Mouse (Mus musculus) natural killer cell, adult 2 months (primary cell): ENCODE data around the gene Rbl2.

Experiments
- DNase-seq, 2 experiments: peaks; one replicate each; pipeline ENCODE4 v3.0.0; 2022; ENCODE audit warnings: low spot score in 2 of 2

The Rbl2 gene

GRCm38 (mm10) chr8:91170152-91170551 is 100.3 kb downstream of the Rbl2 start:
- no peak for DNase-seq

DNA sequence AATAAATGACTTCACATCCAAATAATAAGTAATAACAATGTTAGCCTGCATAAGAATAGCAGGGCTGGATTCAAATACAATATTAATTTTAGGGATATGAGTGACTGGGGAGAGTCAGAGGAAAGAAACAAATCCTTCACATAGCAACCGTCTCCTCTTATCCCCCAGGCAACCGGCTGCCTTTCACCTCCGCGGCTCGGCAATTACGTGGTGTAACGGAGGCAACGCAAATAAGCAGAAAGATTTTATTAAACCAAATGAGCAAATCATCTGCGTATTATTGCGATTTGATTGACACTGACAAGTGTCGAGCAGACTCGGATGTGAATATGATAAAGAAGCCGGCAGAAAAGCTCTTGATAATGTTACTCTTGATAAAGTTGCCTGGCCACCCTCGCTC is 101.1 kb downstream of the Rbl2 start:
- DNase-seq = no peak

GRCm38 (mm10) chr8:91171605-91172004 is 101.7 kb downstream of the Rbl2 start:
- DNase-seq = no peak
